Mouse (Mus musculus) liver, adult 2 months (tissue): ENCODE data around the gene Slc25a30.

Experiments used
- CTCF ChIP-seq: fragments of 200-500 bp; IDR thresholded peaks from 2 replicates; pipeline ENCODE4 v1.5.1; 2011; ENCODE audit warnings: low read depth, low read length, control low read depth
- POLR2A ChIP-seq: fragments of 200-500 bp; IDR thresholded peaks from 2 replicates; pipeline ENCODE4 v1.6.1; 2011; ENCODE audit warnings: low read length, control low read depth; ENCODE audit not compliant: insufficient read depth; ENCODE audit errors: extremely low read depth

DNA sequence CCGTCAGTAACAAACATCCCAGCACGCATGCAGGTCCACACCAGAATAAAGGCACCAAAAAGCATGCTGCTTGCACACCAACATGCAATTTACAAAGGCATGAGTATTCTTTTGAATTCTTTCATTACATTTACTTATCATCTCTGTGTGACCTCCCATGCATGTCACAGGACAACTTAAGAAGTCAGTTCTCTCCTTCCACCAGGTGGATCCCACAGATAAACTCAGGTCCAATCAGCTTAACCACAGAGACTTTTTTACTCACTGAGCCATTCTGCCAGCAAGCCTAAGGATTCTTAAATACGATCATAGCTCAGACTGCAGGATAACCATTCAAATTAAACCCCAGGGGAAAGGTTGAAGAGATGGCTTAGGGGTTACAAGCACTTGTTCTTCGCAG, 37.7 kb downstream of the Slc25a30 start:
- no peak for TF ChIP-seq CTCF
- TF ChIP-seq POLR2A: no peak
